Mouse (Mus musculus): Measurements from ENCODE around the gene Hs3st3b1. TPM values are rescaled to one million over a fixed set of nuclear protein-coding genes. Genes with fewer than 3 reads are reported as not detected.

Gene Hs3st3b1
- total RNA-seq, 2 experiments from 2014 or later: 0.92 to 1.1 TPM

- DNase-seq (ENCODE audit: low spot score): peak; percentile 54
- intact Hi-C loops (cut with DNase I): loop anchor here (5.0 kb wide), 2 partner anchors 297 to 1042 kb away; no protein-coding TSS in a partner anchor
Measured at GRCm38 (mm10) chr11:63925161-63925582, 3.1 kb upstream of the Hs3st3b1 start.

- no peak for DNase-seq (ENCODE audit: low spot score)
- intact Hi-C loops (cut with DNase I): loop anchor here (1.0 to 5.0 kb wide), 3 partner anchors 158 to 973 kb away; no protein-coding TSS in a partner anchor
Measured at GRCm38 (mm10) chr11:63924286-63924930, 2.3 kb upstream of the Hs3st3b1 start.

- no peak for DNase-seq (ENCODE audit: low spot score)
- intact Hi-C loops (cut with DNase I): loop anchor here (2.0 to 5.0 kb wide), 3 partner anchors 159 to 974 kb away; no protein-coding TSS in a partner anchor
Measured at GRCm38 (mm10) chr11:63923386-63923785, 1.3 kb upstream of the Hs3st3b1 start.

- intact Hi-C loops (cut with DNase I): loop anchor here (5.0 kb wide), 2 partner anchors 161 to 976 kb away; no protein-coding TSS in a partner anchor
- DNase-seq (ENCODE audit: low spot score): no peak
Measured at GRCm38 (mm10) chr11:63921044-63921951, 792 bp downstream of the Hs3st3b1 start.

- intact Hi-C loops (cut with DNase I): loop anchor here (5.0 kb wide), 2 partner anchors 162 to 977 kb away; no protein-coding TSS in a partner anchor
- peak; percentile 38 for DNase-seq (ENCODE audit: low spot score)
Measured at GRCm38 (mm10) chr11:63920531-63920930, 1.6 kb downstream of the Hs3st3b1 start.

GRCm38 (mm10) chr11:63919211-63920098 is 2.6 kb downstream of the Hs3st3b1 start:
- intact Hi-C loops (cut with DNase I): loop anchor here (5.0 to 10.0 kb wide), 3 partner anchors 163 to 978 kb away; no protein-coding TSS in a partner anchor
- no peak for DNase-seq (ENCODE audit: low spot score)

GRCm38 (mm10) chr11:63918321-63919105 is 3.6 kb downstream of the Hs3st3b1 start:
- intact Hi-C loops (cut with DNase I): loop anchor here (10.0 kb wide), 1 partner anchor 514 kb away; no protein-coding TSS in a partner anchor
- no peak for DNase-seq (ENCODE audit: low spot score)

GRCm38 (mm10) chr11:63917561-63917960 is 4.5 kb downstream of the Hs3st3b1 start:
- DNase-seq (ENCODE audit: low spot score): no peak
- intact Hi-C loops (cut with DNase I): loop anchor here (10.0 kb wide), 1 partner anchor 513 kb away; no protein-coding TSS in a partner anchor

GRCm38 (mm10) chr11:63914388-63914787 is 7.7 kb downstream of the Hs3st3b1 start:
- peak; percentile 47 for DNase-seq (ENCODE audit: low spot score)
- intact Hi-C loops (cut with DNase I): loop anchor here (10.0 kb wide), 1 partner anchor 510 kb away; no protein-coding TSS in a partner anchor

GRCm38 (mm10) chr11:63913936-63914335 is 8.2 kb downstream of the Hs3st3b1 start:
- no peak for DNase-seq (ENCODE audit: low spot score)
- intact Hi-C loops (cut with DNase I): loop anchor here (10.0 kb wide), 1 partner anchor 509 kb away; no protein-coding TSS in a partner anchor

- DNase-seq (ENCODE audit: low spot score): no peak
- intact Hi-C loops (cut with DNase I): loop anchor here (10.0 kb wide), 1 partner anchor 506 kb away; no protein-coding TSS in a partner anchor
Measured at GRCm38 (mm10) chr11:63911001-63911400, 11.1 kb downstream of the Hs3st3b1 start.

- DNase-seq (ENCODE audit: low spot score): no peak
- intact Hi-C loops (cut with DNase I): loop anchor here (10.0 kb wide), 1 partner anchor 505 kb away; no protein-coding TSS in a partner anchor
Measured at GRCm38 (mm10) chr11:63909961-63910360, 12.1 kb downstream of the Hs3st3b1 start.

- no peak for DNase-seq (ENCODE audit: low spot score)
- intact Hi-C loops (cut with DNase I): no loop called here
Measured at GRCm38 (mm10) chr11:63908500-63908899, 13.6 kb downstream of the Hs3st3b1 start.

GRCm38 (mm10) chr11:63906552-63907353 is 15.3 kb downstream of the Hs3st3b1 start:
- intact Hi-C loops (cut with DNase I): no loop called here
- DNase-seq (ENCODE audit: low spot score): peak; percentile 34

GRCm38 (mm10) chr11:63904787-63905186 is 17.3 kb downstream of the Hs3st3b1 start:
- DNase-seq (ENCODE audit: low spot score): no peak
- intact Hi-C loops (cut with DNase I): no loop called here

- DNase-seq (ENCODE audit: low spot score): no peak
- intact Hi-C loops (cut with DNase I): no loop called here
Measured at GRCm38 (mm10) chr11:63898509-63899168, 23.5 kb downstream of the Hs3st3b1 start.

Measured in heart, postnatal 25 days (tissue).